Mouse (Mus musculus): Measurements from ENCODE around the gene Mlc1. TPM values are rescaled to one million over a fixed set of nuclear protein-coding genes. Genes with fewer than 3 reads are reported as not detected.
A peak's percentile ranks its signal among the peaks of the same experiment; 100 is the strongest.

Mlc1 gene
- polyA plus RNA-seq, 1 experiment from 2014 or later, result 0.07 TPM

DNA sequence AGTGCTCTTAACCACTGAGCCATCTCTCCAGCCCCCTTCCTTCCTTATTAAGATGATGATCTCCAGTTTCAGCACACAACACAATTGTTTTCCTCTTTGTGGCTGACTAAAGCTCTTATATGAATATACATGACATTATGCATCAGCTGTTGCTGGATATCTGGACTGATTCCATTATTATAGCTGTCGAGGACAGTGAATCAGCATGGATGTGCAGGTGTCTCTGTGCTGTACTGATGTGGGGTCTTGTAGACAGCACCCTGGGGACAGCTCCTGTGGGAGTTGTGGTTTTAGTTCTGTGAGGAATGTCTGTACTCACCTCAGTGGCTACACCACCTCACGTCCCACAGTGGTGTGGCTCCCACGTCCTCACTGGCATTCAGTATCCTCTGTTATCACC is 22.4 kb upstream of the Mlc1 start:
- DNase-seq (ENCODE audit: low spot score) (no peak), ATAC-seq (replicated peaks; ENCODE audit: low FRiP score, low read depth) (no peak)
- Histone ChIP-seq H3K27ac (no peak overlapping the region), H3K4me2 (ENCODE audit: low read length) (no peak overlapping the region), H3K9ac (ENCODE audit: low read depth, low read length) (no peak overlapping the region), H3K27me3 (ENCODE audit: insufficient read depth, low read length) (no peaks in the 10 kb centered on the region), H3K9me3 (replicated peaks; ENCODE audit: low read length) (no peaks in the 10 kb centered on the region), H3K4me1 (replicated peaks; ENCODE audit: insufficient read depth, low read length) (no peaks in the 10 kb centered on the region), H3K4me3 (replicated peaks; ENCODE audit: low read depth, low read length) (no peak overlapping the region), H3K36me3 (ENCODE audit: insufficient read depth, low read length) (no peaks in the 10 kb centered on the region)
- no peak for TF ChIP-seq CTCF (IDR thresholded peaks at IDR 0.05; ENCODE audit: low read depth)
- WGBS, result 64% methylated on average over 3 of the region's 3 CpGs

DNA sequence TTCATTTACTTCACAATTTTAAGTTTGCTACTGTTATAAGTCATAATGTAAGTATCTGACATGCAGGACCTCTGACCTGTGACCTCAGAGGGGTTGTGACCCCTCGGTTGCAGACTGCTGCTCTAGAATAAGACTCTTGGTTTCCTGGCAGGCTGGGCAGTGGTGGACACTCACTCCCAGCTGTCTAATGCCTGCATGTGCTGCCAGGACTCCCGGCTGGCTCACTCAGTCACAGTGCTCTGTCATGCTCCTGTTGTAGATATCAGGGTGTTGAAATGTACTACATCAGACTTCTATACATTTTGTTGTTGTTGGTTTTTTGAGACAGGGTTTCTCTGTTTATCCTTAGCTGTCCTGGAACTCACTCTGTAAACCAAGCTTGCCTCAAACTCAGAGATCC is 21.6 kb upstream of the Mlc1 start:
- Histone ChIP-seq H3K27ac (no peak overlapping the region), H3K27me3 (ENCODE audit: insufficient read depth, low read length) (no peaks in the 10 kb centered on the region), H3K4me3 (replicated peaks; ENCODE audit: low read depth, low read length) (no peak overlapping the region), H3K4me1 (replicated peaks; ENCODE audit: insufficient read depth, low read length) (no peaks in the 10 kb centered on the region), H3K9me3 (replicated peaks; ENCODE audit: low read length) (no peaks in the 10 kb centered on the region), H3K36me3 (ENCODE audit: insufficient read depth, low read length) (no peaks in the 10 kb centered on the region), H3K9ac (ENCODE audit: low read depth, low read length) (no peak overlapping the region), H3K4me2 (ENCODE audit: low read length) (no peak overlapping the region)
- no peak for TF ChIP-seq CTCF (IDR thresholded peaks at IDR 0.05; ENCODE audit: low read depth)
- WGBS, result 77% methylated on average over 2 of the region's 2 CpGs
- DNase-seq (ENCODE audit: low spot score) (no peak), ATAC-seq (replicated peaks; ENCODE audit: low FRiP score, low read depth) (no peak)

DNA sequence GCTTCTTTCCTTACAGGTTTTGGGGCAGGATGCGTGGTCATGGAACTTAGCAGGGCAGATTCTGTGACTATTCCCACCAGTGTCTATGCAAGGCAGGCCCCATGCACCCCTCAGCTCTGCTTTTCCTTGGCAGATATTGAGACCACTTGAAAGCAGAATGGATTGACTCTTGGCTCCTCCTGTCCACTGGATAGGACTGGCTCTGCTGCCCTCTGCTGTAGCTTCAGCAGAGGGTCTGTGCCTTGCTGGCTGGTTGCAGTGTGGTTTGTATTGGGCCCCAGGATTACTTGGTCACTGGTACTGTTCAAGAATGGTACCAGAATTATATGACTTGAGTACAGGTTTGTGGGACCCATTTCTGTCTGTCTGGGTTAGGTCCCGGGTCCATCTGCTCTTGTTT is 20.3 kb upstream of the Mlc1 start:
- Histone ChIP-seq H3K27ac (no peak overlapping the region), H3K4me2 (ENCODE audit: low read length) (no peak overlapping the region), H3K9ac (ENCODE audit: low read depth, low read length) (no peak overlapping the region), H3K27me3 (ENCODE audit: insufficient read depth, low read length) (no peaks in the 10 kb centered on the region), H3K36me3 (ENCODE audit: insufficient read depth, low read length) (no peaks in the 10 kb centered on the region), H3K4me1 (replicated peaks; ENCODE audit: insufficient read depth, low read length) (no peaks in the 10 kb centered on the region), H3K9me3 (replicated peaks; ENCODE audit: low read length) (no peaks in the 10 kb centered on the region), H3K4me3 (replicated peaks; ENCODE audit: low read depth, low read length) (no peak overlapping the region)
- DNase-seq (ENCODE audit: low spot score) (peak; percentile 18), ATAC-seq (replicated peaks; ENCODE audit: low FRiP score, low read depth) (no peak)
- WGBS, result 76% methylated on average over 2 of the region's 2 CpGs
- TF ChIP-seq CTCF (IDR thresholded peaks at IDR 0.05; ENCODE audit: low read depth), result peak; percentile 56

DNA sequence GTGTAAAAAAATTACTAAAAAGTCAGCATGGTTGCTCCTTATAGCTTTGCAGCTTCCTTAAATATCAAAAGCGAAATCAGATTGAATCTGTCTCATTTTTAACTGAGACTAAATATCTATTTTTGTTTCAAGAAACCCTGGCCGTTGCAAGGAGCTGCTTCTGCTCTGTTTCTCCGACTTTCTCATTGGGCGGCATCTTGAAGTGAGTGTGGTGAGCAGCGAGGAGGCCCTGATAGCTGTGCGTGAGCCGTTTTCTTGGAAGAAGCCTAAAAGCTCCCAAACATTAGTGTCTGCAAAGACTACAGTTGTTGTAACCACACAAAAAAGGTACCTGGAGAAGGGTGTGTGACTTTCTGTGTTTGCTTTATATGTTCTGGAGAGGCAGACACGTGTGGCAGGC is 19.8 kb upstream of the Mlc1 start:
- DNase-seq (ENCODE audit: low spot score) (no peak), ATAC-seq (replicated peaks; ENCODE audit: low FRiP score, low read depth) (no peak)
- no peak overlapping the region for H3K4me3 ChIP-seq (replicated peaks; ENCODE audit: low read depth, low read length)
- no peak overlapping the region for H3K9ac ChIP-seq (ENCODE audit: low read depth, low read length)
- H3K27ac ChIP-seq, result no peak overlapping the region
- no peaks in the 10 kb centered on the region for H3K27me3 ChIP-seq (ENCODE audit: insufficient read depth, low read length)
- no peak overlapping the region for H3K4me2 ChIP-seq (ENCODE audit: low read length)
- H3K36me3 ChIP-seq (ENCODE audit: insufficient read depth, low read length), result no peaks in the 10 kb centered on the region
- H3K4me1 ChIP-seq (replicated peaks; ENCODE audit: insufficient read depth, low read length), result no peaks in the 10 kb centered on the region
- H3K9me3 ChIP-seq (replicated peaks; ENCODE audit: low read length), result no peaks in the 10 kb centered on the region
- TF ChIP-seq CTCF (IDR thresholded peaks at IDR 0.05; ENCODE audit: low read depth), result no peak
- 72% methylated on average over 8 of the region's 8 CpGs for WGBS

DNA sequence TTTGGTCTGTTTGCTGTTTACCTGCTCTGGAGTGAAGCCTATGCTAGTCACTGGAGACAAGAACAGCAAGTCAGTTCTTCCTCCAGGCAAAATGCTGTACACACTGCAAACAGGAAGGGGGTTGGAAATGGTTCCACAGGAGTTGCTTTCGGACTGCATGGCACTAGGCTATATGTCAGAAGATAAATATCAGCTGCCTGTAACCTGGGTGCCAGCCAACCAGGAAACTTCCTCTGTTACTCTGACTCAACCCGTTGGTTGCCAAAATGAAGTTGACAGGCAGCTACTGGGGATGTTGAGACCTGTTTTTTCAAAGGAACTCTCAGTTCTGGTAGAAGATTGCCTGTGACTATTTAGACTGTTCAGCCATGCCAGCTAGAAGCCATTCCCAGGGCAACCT is 10.4 kb upstream of the Mlc1 start:
- H3K4me2 ChIP-seq (ENCODE audit: low read length), result no peak overlapping the region
- H3K4me1 ChIP-seq (replicated peaks; ENCODE audit: insufficient read depth, low read length), result no peaks in the 10 kb centered on the region
- no peaks in the 10 kb centered on the region for H3K36me3 ChIP-seq (ENCODE audit: insufficient read depth, low read length)
- H3K9ac ChIP-seq (ENCODE audit: low read depth, low read length), result no peak overlapping the region
- H3K4me3 ChIP-seq (replicated peaks; ENCODE audit: low read depth, low read length), result no peak overlapping the region
- no peaks in the 10 kb centered on the region for H3K9me3 ChIP-seq (replicated peaks; ENCODE audit: low read length)
- DNase-seq (ENCODE audit: low spot score) (no peak), ATAC-seq (replicated peaks; ENCODE audit: low FRiP score, low read depth) (no peak)
- TF ChIP-seq CTCF (IDR thresholded peaks at IDR 0.05; ENCODE audit: low read depth), result no peak
- WGBS, result 38% methylated on average over 2 of the region's 2 CpGs
- no peaks in the 10 kb centered on the region for H3K27me3 ChIP-seq (ENCODE audit: insufficient read depth, low read length)
- H3K27ac ChIP-seq, result no peak overlapping the region

DNA sequence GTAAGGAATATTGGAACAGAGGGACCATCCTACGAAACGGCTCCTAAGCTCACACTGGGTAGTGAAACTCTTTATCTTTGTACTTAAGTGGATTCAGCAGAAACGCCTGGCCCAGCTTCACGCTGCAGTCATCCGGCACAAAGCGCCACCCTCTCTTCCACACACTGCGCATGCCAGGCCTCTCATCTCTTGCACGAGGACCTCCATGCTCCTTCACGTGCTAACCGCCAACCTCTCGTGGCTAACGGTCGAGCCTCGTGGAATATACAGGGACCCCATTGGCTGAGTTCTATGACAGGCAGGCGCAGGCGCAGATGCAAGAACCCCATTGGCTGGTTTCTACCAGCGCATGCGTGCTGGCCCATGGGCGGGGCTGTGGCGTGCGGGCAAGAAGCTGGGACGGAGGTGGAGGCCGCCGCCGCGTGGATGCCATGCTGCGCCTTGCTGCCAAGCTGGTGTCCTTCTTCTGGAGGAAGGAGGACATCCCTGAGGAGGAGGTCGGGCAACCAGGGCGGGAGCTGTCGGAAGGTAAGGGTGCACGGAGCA is 3.8 kb upstream of the Mlc1 start, which contains the start of gene Mov10l1:
Gene Mov10l1 (plus strand): TSS at position 376 of the 546 bp plus-strand sequence.
- H3K4me1 ChIP-seq (replicated peaks; ENCODE audit: insufficient read depth, low read length), result no peaks in the 10 kb centered on the region
- no peak within 1 kb of the TSS for H3K9ac ChIP-seq (ENCODE audit: low read depth, low read length)
- no peak for TF ChIP-seq CTCF (IDR thresholded peaks at IDR 0.05; ENCODE audit: low read depth)
- no peak within 1 kb of the TSS for H3K4me3 ChIP-seq (replicated peaks; ENCODE audit: low read depth, low read length)
- no peaks in the 10 kb centered on the region for H3K9me3 ChIP-seq (replicated peaks; ENCODE audit: low read length)
- H3K36me3 ChIP-seq (ENCODE audit: insufficient read depth, low read length), result no peaks in the 10 kb centered on the region
- no peak within 1 kb of the TSS for H3K4me2 ChIP-seq (ENCODE audit: low read length)
- DNase-seq (ENCODE audit: low spot score) (no peak), ATAC-seq (replicated peaks; ENCODE audit: low FRiP score, low read depth) (no peak)
- WGBS, result 94% methylated on average over 29 of the region's 31 CpGs
- H3K27ac ChIP-seq, result no peak within 1 kb of the TSS
- no peaks in the 10 kb centered on the region for H3K27me3 ChIP-seq (ENCODE audit: insufficient read depth, low read length)

DNA sequence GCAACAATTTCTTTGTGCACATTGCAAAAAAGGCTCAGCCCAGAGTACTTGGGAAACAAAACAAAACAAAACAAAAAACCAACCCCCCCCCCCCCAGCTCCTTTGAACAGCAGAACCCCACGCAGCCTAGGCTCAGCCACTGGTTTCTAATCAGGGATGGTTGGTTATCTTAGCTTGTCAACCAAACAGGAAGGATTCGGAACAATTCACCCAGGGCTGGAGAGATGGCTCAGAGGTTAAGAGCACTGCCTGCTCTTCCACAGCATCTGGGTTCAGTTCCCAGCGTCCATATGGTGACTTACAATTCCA is 285 bp upstream of the Mlc1 start:
- H3K4me3 ChIP-seq (replicated peaks; ENCODE audit: low read depth, low read length), result no peak overlapping the region
- H3K4me2 ChIP-seq (ENCODE audit: low read length), result no peak overlapping the region
- ATAC-seq (replicated peaks; ENCODE audit: low FRiP score, low read depth) (no peak), DNase-seq (ENCODE audit: low spot score) (no peak)
- no peaks in the 10 kb centered on the region for H3K27me3 ChIP-seq (ENCODE audit: insufficient read depth, low read length)
- no peaks in the 10 kb centered on the region for H3K36me3 ChIP-seq (ENCODE audit: insufficient read depth, low read length)
- WGBS, result 68% methylated on average over 3 of the region's 3 CpGs
- H3K4me1 ChIP-seq (replicated peaks; ENCODE audit: insufficient read depth, low read length), result no peaks in the 10 kb centered on the region
- no peak for TF ChIP-seq CTCF (IDR thresholded peaks at IDR 0.05; ENCODE audit: low read depth)
- no peaks in the 10 kb centered on the region for H3K9me3 ChIP-seq (replicated peaks; ENCODE audit: low read length)
- no peak overlapping the region for H3K27ac ChIP-seq
- H3K9ac ChIP-seq (ENCODE audit: low read depth, low read length), result no peak overlapping the region

All from kidney, postnatal 0 days (tissue).